Mouse (Mus musculus): ENCODE results near the gene Pik3cd. TPM values are rescaled to one million over a fixed set of nuclear protein-coding genes. Genes with fewer than 3 reads are reported as not detected.
"Not testable (repeated sequence)": the region's sequence is repeated elsewhere in the genome, so short reads cannot be mapped to it uniquely, and the experiment has no call there.

Gene Pik3cd
- polyA plus RNA-seq, 1 experiment from 2014 or later = 3.1 TPM

DNA sequence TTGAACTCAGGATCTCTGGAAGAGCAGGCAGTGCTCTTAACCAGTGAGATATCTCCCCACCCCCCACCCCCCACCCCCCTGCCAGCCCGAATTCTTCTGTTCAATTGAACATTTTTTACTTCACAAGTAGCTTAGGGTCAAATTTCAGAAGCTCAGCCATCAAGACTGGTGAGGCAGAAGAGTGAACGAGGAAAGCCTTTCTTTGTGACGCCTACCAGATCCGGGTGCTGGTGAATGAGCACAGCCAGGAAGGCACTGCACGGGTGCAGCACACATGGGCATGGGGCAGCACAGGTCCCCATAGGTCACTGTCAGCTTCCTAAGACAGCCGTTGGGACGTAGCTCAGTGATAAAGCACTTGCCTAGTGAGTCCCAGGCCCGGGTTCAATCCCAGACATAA is 82.4 kb downstream of the Pik3cd start:
- H3K9me3 ChIP-seq (replicated peaks) = no peaks in the 10 kb centered on the region

DNA sequence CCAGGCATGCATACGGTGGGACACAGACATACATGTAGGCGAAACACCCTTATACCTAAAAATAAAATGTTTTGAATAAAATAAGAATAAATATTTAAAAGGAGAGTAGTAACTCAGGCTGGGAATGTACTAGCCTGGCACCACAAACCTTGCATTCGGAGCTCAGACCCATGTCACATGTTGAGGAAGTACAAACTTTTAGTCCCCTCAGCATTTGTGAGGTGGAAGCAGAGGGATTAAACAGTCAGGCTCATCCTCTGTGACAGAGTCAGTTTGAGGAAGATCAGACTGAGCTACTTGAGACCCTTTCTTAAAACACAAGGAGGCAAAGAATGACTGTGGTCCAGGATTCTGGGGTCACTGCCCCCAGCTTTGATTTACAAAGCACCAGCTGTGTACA is 85.4 kb downstream of the Pik3cd start:
- not testable (repeated sequence) for H3K4me2 ChIP-seq; H3K4me1 ChIP-seq (replicated peaks); ATAC-seq (replicated peaks; ENCODE audit: insufficient number of reproducible peaks, insufficient read depth, low FRiP score, low read depth); H3K27ac ChIP-seq; H3K9me3 ChIP-seq (replicated peaks); H3K4me3 ChIP-seq; H3K9ac ChIP-seq; H3K36me3 ChIP-seq; H3K27me3 ChIP-seq
- 86% methylated on average over 3 of the region's 3 CpGs for WGBS

More for the DNA sequence above, 82.4 kb downstream of the Pik3cd start:
- Histone ChIP-seq H3K27ac (no peak overlapping the region), H3K4me3 (no peak overlapping the region), H3K4me1 (replicated peaks) (no peaks in the 10 kb centered on the region), H3K36me3 (peaks cover 4% of the 10 kb centered on the region; the same call in 1 of the 2 replicates), H3K27me3 (no peaks in the 10 kb centered on the region), H3K4me2 (no peak overlapping the region), H3K9ac (no peak overlapping the region)
- no peak for ATAC-seq (replicated peaks; ENCODE audit: insufficient number of reproducible peaks, insufficient read depth, low FRiP score, low read depth)
- 52% methylated on average over 8 of the region's 8 CpGs for WGBS

DNA sequence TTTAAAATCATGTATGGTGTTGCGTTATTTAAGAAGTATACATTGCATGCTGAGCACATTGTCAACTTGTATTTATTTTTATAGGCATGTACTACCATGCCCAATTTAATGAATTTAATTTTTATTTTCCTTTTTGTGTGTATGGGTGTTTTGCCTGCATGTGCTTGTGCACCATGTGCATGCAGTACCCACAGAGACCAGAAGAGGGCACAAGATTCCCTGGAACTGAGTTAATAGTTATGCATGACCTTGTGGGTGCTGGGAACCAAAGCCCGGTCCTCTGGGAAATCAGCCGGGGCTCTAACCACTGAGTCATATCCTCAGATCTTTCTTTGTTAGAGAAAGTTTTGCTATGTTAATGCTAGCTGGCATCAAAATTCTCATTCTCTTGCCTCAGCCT is 87.5 kb downstream of the Pik3cd start:
- Histone ChIP-seq H3K27ac (no peak overlapping the region), H3K9ac (no peak overlapping the region)

DNA sequence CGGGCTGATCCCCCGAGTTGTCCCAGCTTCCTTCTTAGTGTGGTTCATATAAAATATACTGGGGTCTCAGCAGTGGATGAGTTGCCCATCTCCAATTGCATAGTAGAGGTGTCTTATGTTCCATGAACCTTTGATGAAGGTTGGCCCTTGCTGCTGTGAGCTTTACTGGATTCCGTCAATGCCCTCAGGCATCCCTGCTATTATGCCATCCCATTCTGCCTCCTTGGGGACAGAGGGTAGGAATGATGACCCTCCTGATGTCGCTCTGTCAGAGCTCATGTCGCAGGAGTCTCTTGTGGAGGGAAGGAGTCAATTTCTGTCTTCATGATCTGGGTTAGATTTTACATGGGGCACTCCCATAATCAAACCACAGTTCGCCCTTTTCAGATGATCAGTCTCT is 88.9 kb downstream of the Pik3cd start:
- H3K27me3 ChIP-seq; H3K9ac ChIP-seq; H3K4me3 ChIP-seq; H3K9me3 ChIP-seq (replicated peaks); H3K36me3 ChIP-seq; H3K4me2 ChIP-seq; H3K4me1 ChIP-seq (replicated peaks); H3K27ac ChIP-seq: not testable (repeated sequence)
- 68% methylated on average over 6 of the region's 6 CpGs for WGBS
- ATAC-seq (replicated peaks; ENCODE audit: insufficient number of reproducible peaks, insufficient read depth, low FRiP score, low read depth) = 0 out of 2 replicates have a peak, but pooled peaks have one; percentile 31

More for the DNA sequence above, 87.5 kb downstream of the Pik3cd start:
- Histone ChIP-seq H3K36me3 (peaks cover 4% of the 10 kb centered on the region; the same call in 1 of the 2 replicates), H3K27me3 (no peaks in the 10 kb centered on the region), H3K4me3 (no peak overlapping the region), H3K4me2 (no peak overlapping the region), H3K4me1 (replicated peaks) (no peaks in the 10 kb centered on the region), H3K9me3 (replicated peaks) (no peaks in the 10 kb centered on the region)
- 95% methylated on average over 3 of the region's 3 CpGs for WGBS
- ATAC-seq (replicated peaks; ENCODE audit: insufficient number of reproducible peaks, insufficient read depth, low FRiP score, low read depth) = no peak

DNA sequence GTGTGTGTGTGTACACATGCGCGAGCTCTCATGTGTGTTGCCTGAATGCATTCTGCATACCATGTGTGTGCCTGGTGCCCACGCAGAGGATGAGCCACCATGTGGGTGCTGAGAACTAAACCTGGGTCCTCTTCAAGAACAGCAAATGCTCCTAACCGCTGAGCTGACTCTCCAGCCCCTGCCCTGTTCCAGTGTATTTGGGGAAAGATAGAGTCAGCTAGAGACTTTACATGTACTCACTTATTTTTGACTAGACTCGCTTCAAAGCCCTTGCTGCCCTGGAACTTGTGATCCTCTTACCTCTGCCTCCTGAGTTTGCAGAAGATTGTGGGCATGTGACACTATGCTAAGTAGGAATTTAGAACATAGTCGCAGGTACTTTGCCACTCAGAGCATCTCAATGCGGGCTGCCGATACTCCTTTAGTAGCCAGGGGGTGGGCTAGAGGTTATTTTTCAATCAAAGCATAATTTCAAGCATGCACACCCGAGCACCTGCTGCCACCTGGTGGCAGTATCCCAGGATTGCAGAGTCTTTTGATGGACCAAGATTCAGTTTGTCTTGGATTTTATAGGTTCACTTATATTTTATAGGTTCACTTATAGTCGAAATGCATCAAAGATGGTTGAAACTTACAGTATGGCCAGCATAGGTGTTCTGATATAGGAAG is 90.9 kb downstream of the Pik3cd start:
- H3K9me3 ChIP-seq (replicated peaks) = no peaks in the 10 kb centered on the region
- H3K27me3 ChIP-seq = no peaks in the 10 kb centered on the region
- H3K4me2 ChIP-seq = no peak overlapping the region
- H3K4me3 ChIP-seq = no peak overlapping the region
- H3K4me1 ChIP-seq (replicated peaks) = peaks cover 10% of the 10 kb centered on the region
- no peak overlapping the region for H3K9ac ChIP-seq
- H3K27ac ChIP-seq = no peak overlapping the region
- no peak for ATAC-seq (replicated peaks; ENCODE audit: insufficient number of reproducible peaks, insufficient read depth, low FRiP score, low read depth)
- H3K36me3 ChIP-seq = peaks cover 4% of the 10 kb centered on the region; the same call in 1 of the 2 replicates
- 54% methylated on average over 10 of the region's 10 CpGs for WGBS

DNA sequence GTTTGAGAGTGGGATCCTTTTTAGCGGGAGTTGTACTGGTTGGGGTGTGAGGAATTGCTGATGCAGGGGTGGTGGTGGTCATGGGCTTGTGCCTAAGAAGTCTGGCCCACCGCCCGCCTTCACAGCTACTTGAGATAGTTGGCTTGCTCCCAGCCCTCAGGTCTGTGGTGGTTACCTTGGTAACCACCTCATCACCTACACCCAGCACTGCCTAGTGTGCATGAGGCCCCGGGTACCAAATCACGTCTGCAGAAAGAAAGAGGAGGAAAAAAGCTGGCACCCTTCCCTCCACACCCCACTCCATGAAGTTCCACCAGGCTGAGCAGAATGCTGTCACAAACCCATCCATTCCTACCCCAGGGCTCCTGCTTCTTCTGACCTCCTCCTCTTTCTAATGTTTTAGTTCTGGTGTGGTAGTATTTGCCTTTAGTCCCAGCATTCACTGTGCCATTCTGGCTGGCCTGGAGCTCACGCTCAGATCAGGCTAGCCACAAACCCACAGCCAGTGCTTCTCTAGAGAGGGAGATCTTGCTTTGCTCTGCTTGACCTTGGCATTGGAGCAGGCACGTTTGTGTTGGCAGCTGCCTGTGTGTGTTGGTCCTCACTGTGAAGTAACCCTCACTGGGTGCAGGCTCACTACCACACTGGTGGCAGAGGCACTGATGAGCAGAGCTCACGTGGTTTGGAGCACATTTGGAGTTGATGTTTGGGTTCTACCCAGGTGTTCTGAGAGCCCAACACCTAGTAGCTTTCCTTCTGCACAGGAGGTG is 92.9 kb downstream of the Pik3cd start:
- Histone ChIP-seq H3K4me3 (no peak overlapping the region), H3K36me3 (no peaks in the 10 kb centered on the region), H3K4me1 (replicated peaks) (peaks cover 10% of the 10 kb centered on the region), H3K4me2 (no peak overlapping the region), H3K27ac (no peak overlapping the region), H3K9me3 (replicated peaks) (no peaks in the 10 kb centered on the region), H3K27me3 (0 out of 2 replicates have a peak, but pooled peaks cover 5% of the 10 kb centered on the region), H3K9ac (no peak overlapping the region)
- WGBS = 66% methylated on average over 8 of the region's 8 CpGs
- no peak for ATAC-seq (replicated peaks; ENCODE audit: insufficient number of reproducible peaks, insufficient read depth, low FRiP score, low read depth)

DNA sequence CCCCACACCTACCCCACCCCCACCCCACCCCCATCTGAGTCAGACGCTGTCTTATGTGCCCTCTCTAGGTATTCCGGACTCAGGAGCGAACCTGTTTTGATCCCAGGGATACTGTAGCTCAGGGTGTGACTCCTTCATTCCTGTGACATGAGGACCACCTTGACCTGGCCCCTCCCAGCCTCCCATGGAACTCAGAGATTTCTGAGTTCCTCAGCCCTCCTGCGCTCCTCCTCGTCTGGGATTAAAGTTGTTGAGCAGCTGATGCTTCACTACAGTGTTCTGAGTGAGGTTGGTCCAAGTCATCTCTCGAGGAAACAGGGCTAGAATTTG is 94.1 kb downstream of the Pik3cd start:
- Histone ChIP-seq H3K27ac (no peak overlapping the region), H3K9me3 (replicated peaks) (no peaks in the 10 kb centered on the region), H3K9ac (no peak overlapping the region), H3K4me1 (replicated peaks) (peaks cover 10% of the 10 kb centered on the region), H3K4me2 (no peak overlapping the region), H3K36me3 (no peaks in the 10 kb centered on the region), H3K27me3 (peaks cover 8% of the 10 kb centered on the region; the same call in 1 of the 2 replicates), H3K4me3 (no peak overlapping the region)
- 82% methylated on average over 6 of the region's 6 CpGs for WGBS
- no peak for ATAC-seq (replicated peaks; ENCODE audit: insufficient number of reproducible peaks, insufficient read depth, low FRiP score, low read depth)

DNA sequence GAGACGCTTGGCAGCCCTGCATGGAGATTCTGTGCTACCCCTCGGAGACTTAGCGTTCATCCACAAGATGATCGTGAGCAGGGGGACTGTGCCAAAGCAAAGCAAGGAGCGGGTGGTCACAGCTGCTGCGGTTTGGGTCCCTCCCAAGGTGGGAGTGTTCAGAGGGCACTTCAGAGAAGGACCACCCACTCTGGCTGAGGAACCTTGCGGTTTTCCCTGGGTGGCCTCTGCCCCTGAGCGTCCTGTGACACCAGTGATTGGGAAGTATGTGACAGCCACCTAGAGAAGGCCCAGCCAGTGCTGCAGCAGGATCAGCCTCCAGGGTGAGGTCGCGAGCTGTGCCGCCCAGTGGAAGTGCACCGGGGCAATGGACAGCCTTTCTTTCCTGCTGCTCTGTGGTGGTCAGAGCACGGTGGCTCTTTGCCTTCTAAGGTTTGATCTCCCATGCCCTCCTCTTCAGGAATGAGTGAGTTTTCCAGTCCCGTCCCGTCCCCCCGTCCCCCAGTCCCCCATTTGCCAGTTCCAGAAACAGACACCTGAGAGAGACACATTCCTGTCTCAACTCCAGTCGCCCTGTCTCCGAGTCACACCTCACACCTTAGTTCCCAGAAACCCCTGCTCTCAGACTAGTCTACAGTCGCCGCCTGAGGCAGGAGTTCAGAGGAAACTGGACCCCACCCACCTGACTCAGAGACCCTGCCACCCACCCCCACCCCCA is 94.6 kb downstream of the Pik3cd start:
- Histone ChIP-seq H3K4me3 (no peak overlapping the region), H3K9me3 (replicated peaks) (no peaks in the 10 kb centered on the region), H3K36me3 (no peaks in the 10 kb centered on the region), H3K27me3 (peaks cover 13% of the 10 kb centered on the region), H3K27ac (no peak overlapping the region), H3K4me1 (replicated peaks) (peaks cover 10% of the 10 kb centered on the region), H3K9ac (no peak overlapping the region), H3K4me2 (no peak overlapping the region)
- 45% methylated on average over 20 of the region's 20 CpGs for WGBS
- no peak for ATAC-seq (replicated peaks; ENCODE audit: insufficient number of reproducible peaks, insufficient read depth, low FRiP score, low read depth)

DNA sequence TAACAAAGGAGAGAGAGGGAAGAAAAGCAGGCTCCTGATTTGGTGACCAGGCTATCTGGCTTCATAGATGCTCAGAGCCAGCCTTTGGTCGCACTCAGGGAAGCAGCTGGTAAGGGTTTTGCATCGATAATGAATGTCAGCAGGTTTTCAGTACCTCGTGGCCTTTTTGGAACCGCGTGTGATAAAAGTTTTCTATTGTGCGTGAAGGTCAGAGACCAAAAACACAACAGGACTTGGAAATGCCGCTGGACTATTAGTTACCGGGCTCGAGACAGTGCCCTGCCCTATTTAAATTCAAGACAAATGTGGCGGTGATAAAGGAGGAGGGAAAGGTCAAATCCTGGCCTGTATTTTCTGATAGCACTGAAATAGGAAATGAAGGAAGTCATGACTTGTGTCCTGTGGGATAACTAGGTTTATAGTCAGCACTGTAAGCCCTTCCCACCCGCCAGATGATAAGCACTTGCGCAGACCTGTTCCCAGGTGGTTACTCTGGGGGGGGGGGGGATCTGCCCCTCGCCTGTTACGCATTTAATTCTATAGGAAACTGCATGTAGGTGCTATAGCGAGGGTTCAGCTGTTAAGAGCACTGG is 95.5 kb downstream of the Pik3cd start:
- no peaks in the 10 kb centered on the region for H3K9me3 ChIP-seq (replicated peaks)
- no peak for ATAC-seq (replicated peaks; ENCODE audit: insufficient number of reproducible peaks, insufficient read depth, low FRiP score, low read depth)
- H3K36me3 ChIP-seq = no peaks in the 10 kb centered on the region
- no peak overlapping the region for H3K9ac ChIP-seq
- no peak overlapping the region for H3K4me2 ChIP-seq
- H3K27me3 ChIP-seq = peaks cover 16% of the 10 kb centered on the region
- WGBS = 57% methylated on average over 15 of the region's 15 CpGs
- no peak overlapping the region for H3K27ac ChIP-seq
- H3K4me1 ChIP-seq (replicated peaks) = peaks cover 15% of the 10 kb centered on the region
- H3K4me3 ChIP-seq = no peak overlapping the region

DNA sequence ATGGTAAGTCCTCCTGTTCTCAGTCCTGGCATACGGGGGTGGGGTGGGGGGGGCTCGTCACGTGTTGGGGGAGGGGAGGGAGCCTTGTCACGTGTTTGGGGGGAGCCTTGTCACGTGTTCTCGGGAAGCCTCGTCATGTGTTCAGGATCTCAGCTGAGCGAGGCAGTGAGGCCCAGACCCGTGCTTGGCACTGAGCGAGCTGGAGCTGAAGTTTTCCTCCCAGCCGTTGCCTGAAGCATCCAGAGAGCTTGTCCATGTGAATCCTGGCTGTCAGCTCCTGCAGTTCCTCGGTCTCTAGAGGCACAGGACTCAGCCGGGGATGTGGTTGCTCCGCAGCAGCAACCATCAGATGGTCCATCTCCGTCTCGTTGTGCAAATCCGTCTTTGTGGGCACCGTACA is 96.3 kb downstream of the Pik3cd start:
- Histone ChIP-seq H3K9ac (no peak overlapping the region), H3K9me3 (replicated peaks) (no peaks in the 10 kb centered on the region), H3K4me3 (no peak overlapping the region), H3K36me3 (no peaks in the 10 kb centered on the region), H3K4me2 (no peak overlapping the region), H3K27me3 (peaks cover 16% of the 10 kb centered on the region), H3K4me1 (replicated peaks) (peaks cover 22% of the 10 kb centered on the region), H3K27ac (no peak overlapping the region)
- WGBS = 78% methylated on average over 18 of the region's 18 CpGs
- ATAC-seq (replicated peaks; ENCODE audit: insufficient number of reproducible peaks, insufficient read depth, low FRiP score, low read depth) = no peak

DNA sequence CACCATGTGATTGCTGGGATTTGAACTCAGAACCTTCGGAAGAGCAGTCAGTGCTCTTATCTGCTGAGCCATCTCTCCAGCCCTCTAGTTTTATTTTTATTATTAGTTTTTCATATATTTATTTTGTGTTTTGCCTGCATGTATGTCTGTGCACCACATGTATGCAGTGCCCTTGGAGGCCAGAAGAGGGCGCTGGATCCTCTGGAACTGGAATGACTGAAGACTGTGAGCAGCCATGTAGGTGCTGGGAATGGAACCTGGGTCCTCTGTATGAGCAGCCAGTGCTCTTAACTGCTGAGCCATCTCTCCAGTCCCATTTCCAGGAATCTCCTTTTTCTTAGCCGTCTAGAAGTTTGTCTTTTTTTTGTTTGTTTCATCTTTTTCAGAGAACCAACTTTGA is 97.9 kb downstream of the Pik3cd start:
- H3K27me3 ChIP-seq = peaks cover 22% of the 10 kb centered on the region
- H3K9me3 ChIP-seq (replicated peaks) = no peaks in the 10 kb centered on the region
- ATAC-seq (replicated peaks; ENCODE audit: insufficient number of reproducible peaks, insufficient read depth, low FRiP score, low read depth) = no peak
- no peak overlapping the region for H3K9ac ChIP-seq
- H3K27ac ChIP-seq = no peak overlapping the region
- WGBS = 76% methylated on average over 3 of the region's 3 CpGs
- no peaks in the 10 kb centered on the region for H3K36me3 ChIP-seq
- peaks cover 28% of the 10 kb centered on the region for H3K4me1 ChIP-seq (replicated peaks)
- no peak overlapping the region for H3K4me2 ChIP-seq
- no peak overlapping the region for H3K4me3 ChIP-seq

Data from heart, embryonic 15.5 days (tissue).